7 mouse cellular contexts compared by ENCODE assay signal in the genomic region with DNA sequence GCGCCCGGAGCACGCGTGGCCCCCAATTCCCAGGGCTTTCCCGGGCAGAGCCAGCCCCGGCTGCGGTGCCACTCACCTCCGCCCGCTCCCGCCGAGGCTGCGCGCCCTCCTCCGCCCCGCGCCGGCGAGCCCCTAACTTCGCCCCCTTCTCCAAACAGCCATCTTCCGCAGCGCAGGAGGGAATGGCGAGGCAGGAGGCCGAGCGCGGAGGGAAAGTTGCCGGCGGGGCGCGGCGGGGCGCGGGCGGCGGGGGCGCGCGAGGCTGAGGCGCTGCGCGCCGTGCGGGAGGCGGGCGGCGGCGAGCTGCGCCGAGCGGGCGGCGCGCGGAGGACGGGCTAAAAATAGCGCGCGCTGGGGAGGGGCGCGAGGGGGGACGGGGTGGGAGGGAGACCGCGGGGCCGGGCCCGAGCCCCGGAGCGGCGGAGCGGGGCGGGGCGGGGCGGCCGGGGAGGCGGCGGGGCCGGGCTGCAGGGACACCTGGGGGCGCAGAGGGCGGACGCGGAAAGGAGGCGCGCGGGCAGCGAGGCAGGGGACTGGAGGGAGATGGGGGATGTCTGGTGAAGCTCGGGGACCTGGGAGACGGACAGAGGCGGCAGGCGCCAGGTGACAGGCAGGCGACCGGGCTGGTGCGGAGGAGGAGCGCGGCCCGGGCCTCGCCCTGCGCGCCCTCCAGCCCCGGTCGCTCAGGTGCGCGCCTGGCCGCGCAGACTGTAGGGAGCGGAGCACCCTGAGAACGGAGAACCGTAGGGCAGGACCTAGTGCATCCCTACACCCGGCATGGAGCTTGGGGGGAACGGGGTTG. TPM values are rescaled to one million over a fixed set of nuclear protein-coding genes. Genes with fewer than 3 reads are reported as not detected.
A peak's percentile ranks its signal among the peaks of the same experiment; 100 is the strongest.
DNase-seq lines count a peak whose midpoint lies in the region; ATAC-seq lines count a peak whose summit lies in the region.

No protein-coding gene starts in this region.

- H3K36me3 ChIP-seq in embryonic facial prominence, embryonic 13.5 days, result no peaks in the 10 kb centered on the region
- H3K36me3 ChIP-seq in midbrain, embryonic 15.5 days (replicated peaks), result no peaks in the 10 kb centered on the region

- peaks cover 9% of the 10 kb centered on the region for H3K4me1 ChIP-seq in embryonic facial prominence, embryonic 13.5 days
- peaks cover 9% of the 10 kb centered on the region for H3K4me1 ChIP-seq in midbrain, embryonic 15.5 days

- peaks cover 17% of the 10 kb centered on the region; the same call in 1 of the 2 replicates for H3K27me3 ChIP-seq in embryonic facial prominence, embryonic 13.5 days
- peaks cover 5% of the 10 kb centered on the region; the same call in 1 of the 2 replicates for H3K27me3 ChIP-seq in midbrain, embryonic 15.5 days (replicated peaks)

- peak overlapping the region; percentile 72 for H3K9ac ChIP-seq in embryonic facial prominence, embryonic 13.5 days
- H3K9ac ChIP-seq in midbrain, embryonic 15.5 days, result peak overlapping the region; percentile 77

- peak; percentile 42 for DNase-seq in Muller cell, postnatal 12 days (ENCODE audit: inconsistent ontology term)
- DNase-seq in heart, postnatal 4 days, result peak; percentile 24
- peak; percentile 41 to 60 for DNase-seq in left cerebral cortex, postnatal 36 days (ENCODE audit: low spot score in 2 of 2)
- DNase-seq in testis, postnatal 14 days (ENCODE audit: low spot score), result peak; percentile 18

- ATAC-seq in CD4-positive, CD25-positive, alpha-beta regulatory T cell, adult 4 months, result peak; percentile 60
- ATAC-seq in embryonic facial prominence, embryonic 13.5 days (ENCODE audit: insufficient number of reproducible peaks, insufficient read depth, low FRiP score, low TSS enrichment, low read depth), result peak; percentile 86
- peak; percentile 95 for ATAC-seq in midbrain, embryonic 15.5 days (replicated peaks)

- intact Hi-C loops in left cerebral cortex, postnatal 36 days (cut with DNase I), result loop anchor here (5.0 to 10.0 kb wide), 3 partner anchors 100 to 278 kb away; no protein-coding TSS in a partner anchor

- H3K4me3 ChIP-seq in embryonic facial prominence, embryonic 13.5 days, result peak overlapping the region; percentile 70
- H3K4me3 ChIP-seq in midbrain, embryonic 15.5 days, result peak overlapping the region; percentile 87

- no peak overlapping the region for H3K27ac ChIP-seq in embryonic facial prominence, embryonic 13.5 days
- H3K27ac ChIP-seq in midbrain, embryonic 15.5 days, result peak overlapping the region; percentile 83

- H3K4me2 ChIP-seq in embryonic facial prominence, embryonic 13.5 days, result peak overlapping the region; percentile 92
- peak overlapping the region; percentile 93 for H3K4me2 ChIP-seq in midbrain, embryonic 15.5 days

- no peaks in the 10 kb centered on the region for H3K9me3 ChIP-seq in embryonic facial prominence, embryonic 13.5 days
- no peaks in the 10 kb centered on the region for H3K9me3 ChIP-seq in midbrain, embryonic 15.5 days

- WGBS in embryonic facial prominence, embryonic 13.5 days, result under 1% methylated on average over 69 of the region's 107 CpGs
- whole genome bisulfite sequencing in midbrain, embryonic 15.5 days, result 1% methylated on average over 89 of the region's 107 CpGs

RNA-seq across cellular contexts. Expression of gene Hdac9, which starts 10.0 kb away (rescaled TPM):
- polyA plus RNA-seq in CD4-positive, CD25-positive, alpha-beta regulatory T cell, adult 4 months (2017; shearing (Covaris generic)), result 1 to 10 TPM; 3.2 to 3.6 TPM
- polyA plus RNA-seq in embryonic facial prominence, embryonic 13.5 days (2015; fragmentation: Nextera tagmentation; extraction: Ambion mirVana), result 7.6 and 8.4 TPM in 2 replicates
- total RNA-seq in heart, postnatal 4 days (2021), result 10 to 100 TPM; 15.4 to 18.2 TPM
- 10 to 100 TPM; 53.6 to 55.0 TPM for total RNA-seq in left cerebral cortex, postnatal 36 days (2021)
- polyA plus RNA-seq in midbrain, embryonic 15.5 days (2015; fragmentation: Nextera tagmentation; extraction: Ambion mirVana), result 10.8 and 12.2 TPM in 2 replicates
